10 mouse cellular contexts compared by ENCODE assay signal in genomic region chr13:56066904-56067303, GRCm38 (mm10).
"Had no signal": no experiment of that assay in that cellular context is flagged by ENCODE, and none has a peak within 500 bp of the region (broad histone marks: within the 10 kb centered on the region; RNA-seq: fewer than 3 reads in every experiment).

No protein-coding gene starts in this region.

- H3K9ac ChIP-seq: liver, embryonic 14.5 days had no signal

- DNase-seq: kidney, adult 8-10 months; lung, adult 18-20 months; midbrain, embryonic 14.5 days; right cerebral cortex, adult 18-20 months; right cerebral cortex, postnatal 25 days; thymus, adult 18-20 months; thymus, postnatal 14 days had no signal

- ATAC-seq: intestine, postnatal 0 days had no signal

- H3K27ac ChIP-seq: kidney, postnatal 0 days; liver, embryonic 14.5 days had no signal
